Mouse (Mus musculus) kidney, embryonic 14.5 days (tissue): ENCODE results near the gene Ctnnal1. TPM values are rescaled to one million over a fixed set of nuclear protein-coding genes. Genes with fewer than 3 reads are reported as not detected.
"Not testable (repeated sequence)": the region's sequence is repeated elsewhere in the genome, so short reads cannot be mapped to it uniquely, and the experiment has no call there.

Source experiments
- ATAC-seq: fragments of 200-750 bp; cut with Nextera tagmentation; 2 replicates; pipeline ENCODE4 v1.8.0; 2017; ENCODE audit warnings: moderate number of reproducible peaks, mild to moderate bottlenecking, moderate TSS enrichment, moderate library complexity; ENCODE audit not compliant: low FRiP score, low TSS enrichment
- H3K27ac ChIP-seq: fragments of 300-500 bp; sonication (generic); 2 replicates; pipeline ENCODE4 v1.5.1; 2014; ENCODE audit warnings: low read depth, mild to moderate bottlenecking, low read length, moderate library complexity, mixed read lengths
- H3K27me3 ChIP-seq: fragments of 300-500 bp; sonication (generic); 2 replicates; pipeline ENCODE4 v1.6.1; 2014; ENCODE audit warnings: mild to moderate bottlenecking, low read length; ENCODE audit not compliant: control insufficient read depth, insufficient read depth
- H3K36me3 ChIP-seq: fragments of 300-500 bp; sonication (generic); 2 replicates; pipeline ENCODE4 v1.6.1; 2014; ENCODE audit warnings: low read length, mixed read lengths; ENCODE audit not compliant: control insufficient read depth, insufficient read depth
- H3K4me1 ChIP-seq: fragments of 300-500 bp; sonication (generic); 2 replicates; pipeline ENCODE4 v1.6.1; 2014; ENCODE audit warnings: low read length, mixed read lengths; ENCODE audit not compliant: control insufficient read depth, insufficient read depth
- H3K4me2 ChIP-seq: fragments of 300-500 bp; sonication (generic); replicated peaks from 2 replicates; pipeline ENCODE4 v1.6.1; 2014; ENCODE audit warnings: low read depth, mild to moderate bottlenecking, low read length
- H3K4me3 ChIP-seq: fragments of 300-500 bp; sonication (generic); 2 replicates; pipeline ENCODE4 v1.5.1; 2014; ENCODE audit warnings: mild to moderate bottlenecking, low read length
- H3K9ac ChIP-seq: fragments of 300-500 bp; sonication (generic); 2 replicates; pipeline ENCODE4 v1.6.1; 2014; ENCODE audit warnings: low read depth, mild to moderate bottlenecking, low read length, moderate library complexity
- H3K9me3 ChIP-seq: fragments of 300-500 bp; sonication (generic); 2 replicates; pipeline ENCODE4 v1.6.1; 2016; ENCODE audit warnings: low read length; ENCODE audit not compliant: control insufficient read depth
- WGBS: fragments of 180-500 bp; shearing (Covaris S2); extraction: QIAGEN DNeasy Blood & Tissue Kit; methylation state at CpG from one replicate; pipeline ENCODE4 v1.1.7; 2014; 5-methylcytosine and 5-hydroxymethylcytosine counted together
- polyA plus RNA-seq: library from polyadenylated mRNA; unstranded; fragments of >200 nt; fragmentation: Nextera tagmentation; extraction: Ambion mirVana; gene quantifications from 2 replicates; pipeline ENCODE4 v1.2.1, GENCODE M21; 2014

Gene Ctnnal1
- polyA plus RNA-seq, 1 experiment from 2014 or later, result 44.8 TPM

DNA sequence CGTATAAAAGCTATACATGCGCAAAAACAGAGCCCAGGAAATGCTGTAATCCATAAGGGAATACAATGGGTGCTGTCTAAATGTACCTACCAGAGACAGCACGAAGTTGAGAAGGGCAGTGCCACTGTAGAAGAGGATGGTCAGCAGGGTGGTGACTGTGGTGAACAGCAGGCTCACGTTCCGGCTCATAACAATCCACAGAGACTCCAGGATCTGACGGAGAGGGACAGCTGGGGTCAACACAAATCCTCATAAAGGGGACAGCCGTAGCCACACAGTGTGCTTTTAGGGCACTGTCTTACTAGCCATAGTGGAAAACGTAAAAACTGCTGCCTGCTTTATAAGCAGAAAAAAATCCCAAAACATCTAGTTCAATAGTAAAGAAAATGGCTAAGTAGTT, 34.2 kb upstream of the Ctnnal1 start:
- Histone ChIP-seq H3K4me3 (no peak overlapping the region), H3K4me1 (no peaks in the 10 kb centered on the region), H3K27me3 (no peaks in the 10 kb centered on the region), H3K4me2 (no peak overlapping the region), H3K9ac (no peak overlapping the region), H3K9me3 (no peaks in the 10 kb centered on the region), H3K36me3 (peaks cover 70% of the 10 kb centered on the region), H3K27ac (no peak overlapping the region)
- ATAC-seq, result no peak
- WGBS, result 82% methylated on average over 8 of the region's 8 CpGs

DNA sequence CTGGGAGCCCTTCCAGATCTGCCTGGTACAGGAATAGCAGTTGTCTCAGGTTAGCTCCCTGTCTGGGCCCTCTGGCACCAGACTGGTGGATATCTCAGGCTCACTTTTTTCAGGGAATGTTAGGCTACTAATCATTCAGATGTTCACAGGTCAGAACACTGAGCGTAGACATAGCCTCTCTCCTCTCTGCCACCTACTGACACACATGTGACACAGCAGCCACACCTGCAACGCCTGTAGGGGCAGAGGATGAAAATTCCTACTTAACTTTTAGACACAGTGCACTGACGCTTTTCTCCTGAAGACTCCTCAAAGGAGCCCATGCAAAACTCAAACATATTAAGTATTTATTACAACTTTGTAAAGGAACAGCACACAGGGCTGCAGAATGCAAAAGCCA, 32.5 kb upstream of the Ctnnal1 start:
- Histone ChIP-seq H3K27ac (no peak overlapping the region), H3K27me3 (no peaks in the 10 kb centered on the region), H3K36me3 (peaks cover 55% of the 10 kb centered on the region), H3K4me3 (no peak overlapping the region), H3K9ac (no peak overlapping the region), H3K4me2 (no peak overlapping the region), H3K4me1 (no peaks in the 10 kb centered on the region), H3K9me3 (no peaks in the 10 kb centered on the region)
- WGBS, result 73% methylated on average over 3 of the region's 3 CpGs
- ATAC-seq, result no peak

DNA sequence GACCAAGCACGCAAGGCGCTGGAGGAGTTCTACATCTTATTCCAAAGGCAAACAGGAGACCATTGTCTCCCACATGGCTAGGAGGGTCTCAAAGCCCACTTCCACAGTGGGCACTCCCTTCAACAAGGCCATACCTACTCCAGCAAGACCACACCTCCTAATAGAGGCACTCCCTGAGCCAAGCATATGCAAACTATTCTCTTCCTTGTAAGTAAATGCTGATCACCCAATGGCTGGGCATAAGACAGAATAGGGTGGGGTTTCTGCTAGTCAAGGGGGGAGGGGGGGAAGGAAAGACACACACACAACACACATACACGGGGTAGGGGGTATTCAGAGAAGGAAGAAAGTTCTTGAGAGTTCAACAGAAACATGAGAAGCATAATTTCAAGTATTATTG, 29.2 kb upstream of the Ctnnal1 start:
- Histone ChIP-seq H3K9ac (no peak overlapping the region), H3K27ac (no peak overlapping the region), H3K27me3 (no peaks in the 10 kb centered on the region), H3K36me3 (peaks cover 43% of the 10 kb centered on the region), H3K4me2 (no peak overlapping the region), H3K9me3 (no peaks in the 10 kb centered on the region), H3K4me1 (no peaks in the 10 kb centered on the region), H3K4me3 (no peak overlapping the region)
- ATAC-seq, result no peak
- 81% methylated on average over 3 of the region's 3 CpGs for WGBS

GRCm38 (mm10) chr4:56892501-56893115, 27.6 kb upstream of the Ctnnal1 start:
- Histone ChIP-seq H3K4me2 (no peak overlapping the region), H3K9ac (no peak overlapping the region), H3K9me3 (no peaks in the 10 kb centered on the region), H3K4me3 (no peak overlapping the region), H3K4me1 (no peaks in the 10 kb centered on the region), H3K36me3 (peaks cover 32% of the 10 kb centered on the region), H3K27ac (no peak overlapping the region), H3K27me3 (no peaks in the 10 kb centered on the region)
- ATAC-seq, result no peak
- 93% methylated on average over 6 of the region's 6 CpGs for WGBS

- Histone ChIP-seq H3K4me3 (no peak overlapping the region), H3K9me3 (no peaks in the 10 kb centered on the region), H3K4me2 (no peak overlapping the region), H3K4me1 (no peaks in the 10 kb centered on the region), H3K27me3 (no peaks in the 10 kb centered on the region), H3K36me3 (peaks cover 49% of the 10 kb centered on the region), H3K9ac (no peak overlapping the region), H3K27ac (no peak overlapping the region)
- no peak for ATAC-seq
- WGBS, result 86% methylated on average over 5 of the region's 5 CpGs
These were observed 23.5 kb upstream of the Ctnnal1 start for GRCm38 (mm10) chr4:56888483-56888882.

DNA sequence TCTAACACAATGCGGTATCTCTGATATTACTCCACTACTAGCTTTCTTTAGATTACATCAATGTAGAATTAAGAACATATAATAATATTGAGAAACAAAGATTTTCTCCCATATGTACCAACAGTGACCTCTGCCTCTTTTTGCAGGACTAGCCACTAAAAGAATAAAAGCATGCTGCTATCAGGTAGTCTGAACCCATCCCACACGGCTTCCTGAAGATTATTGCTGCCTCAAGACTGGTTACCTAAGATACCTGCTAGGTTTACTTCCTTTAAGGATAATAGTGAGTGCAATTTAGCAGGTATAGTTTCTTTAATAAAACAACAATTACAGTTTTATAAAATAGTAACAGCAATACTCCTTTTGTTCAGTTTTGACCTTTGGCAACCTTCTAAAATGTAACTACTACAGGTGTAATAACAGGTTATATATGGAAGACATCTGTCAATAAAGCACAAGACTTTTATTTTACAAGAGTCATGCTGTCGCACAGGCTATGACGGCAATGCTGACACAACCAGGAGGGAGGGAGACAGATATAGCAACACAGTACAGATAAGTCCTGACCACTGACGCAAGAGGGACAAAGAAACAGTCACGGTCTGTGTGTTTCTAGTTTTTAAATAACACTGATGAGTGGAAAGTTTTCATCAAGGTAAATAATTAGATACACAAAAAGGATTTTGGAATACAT, 21.4 kb upstream of the Ctnnal1 start:
- ATAC-seq, result no peak
- WGBS, result 92% methylated on average over 6 of the region's 6 CpGs
- Histone ChIP-seq H3K27me3 (no peaks in the 10 kb centered on the region), H3K9me3 (no peaks in the 10 kb centered on the region), H3K27ac (no peak overlapping the region), H3K36me3 (peaks cover 56% of the 10 kb centered on the region), H3K9ac (no peak overlapping the region), H3K4me1 (no peaks in the 10 kb centered on the region), H3K4me2 (no peak overlapping the region), H3K4me3 (no peak overlapping the region)

- no peaks in the 10 kb centered on the region for H3K27me3 ChIP-seq
- no peak overlapping the region for H3K27ac ChIP-seq
- no peaks in the 10 kb centered on the region for H3K9me3 ChIP-seq
- ATAC-seq, result no peak
- H3K4me3 ChIP-seq, result no peak overlapping the region
- no peak overlapping the region for H3K9ac ChIP-seq
- WGBS, result 87% methylated on average over 11 of the region's 11 CpGs
- H3K4me1 ChIP-seq, result no peaks in the 10 kb centered on the region
- H3K36me3 ChIP-seq, result peaks cover 60% of the 10 kb centered on the region
- H3K4me2 ChIP-seq, result no peak overlapping the region
These were observed 15.2 kb upstream of the Ctnnal1 start for GRCm38 (mm10) chr4:56880036-56880703.

- ATAC-seq, result no peak
- H3K27me3 ChIP-seq, result no peaks in the 10 kb centered on the region
- peaks cover 56% of the 10 kb centered on the region for H3K36me3 ChIP-seq
- H3K4me3 ChIP-seq, result no peak overlapping the region
- no peak overlapping the region for H3K9ac ChIP-seq
- H3K4me1 ChIP-seq, result no peaks in the 10 kb centered on the region
- WGBS, result 88% methylated on average over 7 of the region's 7 CpGs
- no peak overlapping the region for H3K27ac ChIP-seq
- no peak overlapping the region for H3K4me2 ChIP-seq
- H3K9me3 ChIP-seq, result no peaks in the 10 kb centered on the region
These were observed 14.0 kb upstream of the Ctnnal1 start for GRCm38 (mm10) chr4:56878971-56879370.

DNA sequence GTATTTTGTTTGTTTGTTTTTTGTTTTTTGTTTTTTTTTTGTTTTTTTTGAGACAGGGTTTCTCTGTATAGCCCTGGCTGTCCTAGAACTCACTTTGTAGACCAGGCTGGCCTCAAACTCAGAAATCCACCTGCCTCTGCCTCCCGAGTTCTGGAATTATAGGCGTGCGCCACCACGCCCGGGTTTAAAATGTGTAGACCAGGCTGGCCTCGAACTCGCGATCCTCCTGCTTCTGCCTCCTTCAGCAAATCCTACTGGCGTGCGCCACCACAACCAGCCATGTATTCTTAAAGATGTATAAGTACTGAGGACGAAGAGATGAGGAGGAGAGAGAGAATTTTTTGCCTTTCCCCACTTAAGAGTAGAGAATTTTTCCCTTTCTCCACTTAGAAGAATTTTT, 5.6 kb upstream of the Ctnnal1 start:
- WGBS, result over 99% methylated on average over 11 of the region's 11 CpGs
- not testable (repeated sequence) for H3K4me3 ChIP-seq, H3K27me3 ChIP-seq, H3K4me2 ChIP-seq, H3K27ac ChIP-seq, H3K9me3 ChIP-seq, H3K9ac ChIP-seq, ATAC-seq
- H3K4me1 ChIP-seq, result peaks cover 16% of the 10 kb centered on the region
- peaks cover 15% of the 10 kb centered on the region; the same call in 1 of the 2 replicates for H3K36me3 ChIP-seq
